Mouse (Mus musculus) myocyte (in vitro differentiated cells): ENCODE data around the gene Vwce.

Experiments
- E2F4 ChIP-seq: IDR thresholded peaks from one replicate; pipeline ENCODE4 v1.6.1; 2011; ENCODE audit warnings: mild to moderate bottlenecking, control low read depth, moderate library complexity; ENCODE audit not compliant: insufficient read depth
- MAX ChIP-seq: IDR thresholded peaks from one replicate; pipeline ENCODE4 v1.6.1; 2011; ENCODE audit warnings: low read depth, mild to moderate bottlenecking, control low read depth
- MYOG ChIP-seq, 3 experiments: IDR thresholded peaks; one replicate each; pipeline ENCODE4 v1.6.1; 2011; ENCODE audit warnings: control low read depth in 2 of 3, low read depth in 2 of 3, mild to moderate bottlenecking in 2 of 3; ENCODE audit not compliant: insufficient read length in 2 of 3, control insufficient read depth in 1 of 3, insufficient read depth in 1 of 3
- POLR2A ChIP-seq: IDR thresholded peaks from one replicate; pipeline ENCODE4 v1.6.1; 2011; ENCODE audit warnings: low read depth, mild to moderate bottlenecking, control low read depth, moderate library complexity; ENCODE audit not compliant: insufficient read length
- POLR2AphosphoS2 ChIP-seq: IDR thresholded peaks from one replicate; pipeline ENCODE4 v1.6.1; 2011; ENCODE audit warnings: low read depth, control low read depth; ENCODE audit not compliant: insufficient read length
- REST ChIP-seq: IDR thresholded peaks from one replicate; pipeline ENCODE4 v1.6.1; 2011; ENCODE audit warnings: mild to moderate bottlenecking, control low read depth, moderate library complexity; ENCODE audit not compliant: insufficient read depth, insufficient read length
- TCF12 ChIP-seq: IDR thresholded peaks from one replicate; pipeline ENCODE4 v1.6.1; 2011; ENCODE audit warnings: mild to moderate bottlenecking, control low read depth; ENCODE audit not compliant: poor library complexity, insufficient read depth, severe bottlenecking
- USF1 ChIP-seq: IDR thresholded peaks from one replicate; pipeline ENCODE4 v1.6.1; 2011; ENCODE audit warnings: low read depth, mild to moderate bottlenecking, control low read depth, moderate library complexity

GRCm38 (mm10) chr19:10589127-10589857, 44.7 kb upstream of the Vwce start:
- no peak for TF ChIP-seq POLR2A
- no peak for TF ChIP-seq USF1
- no peak for TF ChIP-seq TCF12
- TF ChIP-seq REST: no peak
- TF ChIP-seq MYOG (IDR thresholded peaks at IDR 0.05; ENCODE audit: control insufficient read depth in 1 of 3, insufficient read depth in 1 of 3, insufficient read length in 2 of 3, low read depth in 2 of 3): no peak
- TF ChIP-seq POLR2AphosphoS2: no peak
- TF ChIP-seq MAX: no peak
- no peak for TF ChIP-seq E2F4
